Mouse (Mus musculus) embryonic facial prominence, embryonic 11.5 days (tissue): ENCODE data around the gene Tmem186. TPM values are rescaled to one million over a fixed set of nuclear protein-coding genes. Genes with fewer than 3 reads are reported as not detected.

ENCODE experiments used
- ATAC-seq: fragments of 200-750 bp; cut with Nextera tagmentation; replicated peaks from 2 replicates; pipeline ENCODE4 v1.8.0; 2017; ENCODE audit warnings: low read depth; ENCODE audit not compliant: insufficient number of reproducible peaks, low FRiP score, low TSS enrichment
- DNase-seq: peaks from one replicate; pipeline ENCODE4 v3.0.0-alpha.2; 2015; ENCODE audit warnings: low spot score
- H3K27ac ChIP-seq: fragments of 300-500 bp; sonication (generic); replicated peaks from 2 replicates; pipeline ENCODE4 v1.5.1; 2014; ENCODE audit warnings: mild to moderate bottlenecking, low read depth, low read length, control low read depth
- H3K27me3 ChIP-seq: fragments of 300-500 bp; sonication (generic); 2 replicates; pipeline ENCODE4 v1.6.1; 2014; ENCODE audit warnings: mild to moderate bottlenecking, low read length, moderate library complexity, mixed read lengths; ENCODE audit not compliant: control insufficient read depth, insufficient read depth
- H3K36me3 ChIP-seq: fragments of 300-500 bp; sonication (generic); replicated peaks from 2 replicates; pipeline ENCODE4 v1.6.1; 2014; ENCODE audit warnings: low read depth, mild to moderate bottlenecking, low read length, moderate library complexity, mixed read lengths; ENCODE audit not compliant: control insufficient read depth, insufficient read depth
- H3K4me1 ChIP-seq: fragments of 300-500 bp; sonication (generic); 2 replicates; pipeline ENCODE4 v1.6.1; 2014; ENCODE audit warnings: low read length, mixed read lengths; ENCODE audit not compliant: control insufficient read depth, insufficient read depth
- H3K4me2 ChIP-seq: fragments of 300-500 bp; sonication (generic); 2 replicates; pipeline ENCODE4 v1.6.1; 2014; ENCODE audit warnings: low read depth, mild to moderate bottlenecking, control low read depth, low read length, moderate library complexity
- H3K4me3 ChIP-seq: fragments of 300-500 bp; sonication (generic); 2 replicates; pipeline ENCODE4 v1.5.1; 2014; ENCODE audit warnings: low read depth, low read length, control low read depth
- H3K9ac ChIP-seq: fragments of 300-500 bp; sonication (generic); replicated peaks from 2 replicates; pipeline ENCODE4 v1.6.1; 2014; ENCODE audit warnings: mild to moderate bottlenecking, control low read depth, low read length
- H3K9me3 ChIP-seq: fragments of 300-500 bp; sonication (generic); replicated peaks from 2 replicates; pipeline ENCODE4 v1.6.1; 2016; ENCODE audit warnings: mild to moderate bottlenecking, low read length, inconsistent platforms, mixed read lengths; ENCODE audit not compliant: control insufficient read depth
- WGBS: fragments of 180-500 bp; shearing (Covaris S2); extraction: QIAGEN DNeasy Blood & Tissue Kit; methylation state at CpG from one replicate; pipeline ENCODE4 v1.1.7; 2014; 5-methylcytosine and 5-hydroxymethylcytosine counted together
- polyA plus RNA-seq: library from polyadenylated mRNA; unstranded; fragments of >200 nt; fragmentation: Nextera tagmentation; extraction: Ambion mirVana; gene quantifications from 2 replicates; pipeline ENCODE4 v1.2.1, GENCODE M21; 2014

Tmem186 gene
- polyA plus RNA-seq, 1 experiment from 2014 or later: 17.8 TPM

- H3K9me3 ChIP-seq: no peaks in the 10 kb centered on the region
Measured at GRCm38 (mm10) chr16:8665367-8665766, 27.9 kb upstream of the Tmem186 start.

GRCm38 (mm10) chr16:8663606-8664539 is 26.4 kb upstream of the Tmem186 start:
- H3K36me3 ChIP-seq: peaks cover 6% of the 10 kb centered on the region
- no peak for DNase-seq
- H3K4me1 ChIP-seq: no peaks in the 10 kb centered on the region
- no peaks in the 10 kb centered on the region for H3K9me3 ChIP-seq
- H3K9ac ChIP-seq: no peak overlapping the region
- H3K4me3 ChIP-seq: no peak overlapping the region
- 82% methylated on average over 24 of the region's 24 CpGs for WGBS
- no peak overlapping the region for H3K27ac ChIP-seq
- H3K27me3 ChIP-seq: no peaks in the 10 kb centered on the region
- H3K4me2 ChIP-seq: no peak overlapping the region
- no peak for ATAC-seq

More at GRCm38 (mm10) chr16:8665367-8665766, 27.9 kb upstream of the Tmem186 start:
- no peaks in the 10 kb centered on the region for H3K27me3 ChIP-seq
- H3K4me2 ChIP-seq: no peak overlapping the region
- DNase-seq (no peak), ATAC-seq (no peak)
- no peak overlapping the region for H3K9ac ChIP-seq
- WGBS: 75% methylated on average over 5 of the region's 5 CpGs
- H3K4me1 ChIP-seq: no peaks in the 10 kb centered on the region; the same call in 1 of the 2 replicates
- no peak overlapping the region for H3K4me3 ChIP-seq
- H3K36me3 ChIP-seq: peaks cover 4% of the 10 kb centered on the region
- H3K27ac ChIP-seq: no peak overlapping the region

GRCm38 (mm10) chr16:8663022-8663421 is 25.5 kb upstream of the Tmem186 start:
- WGBS: 76% methylated on average over 2 of the region's 2 CpGs
- Histone ChIP-seq H3K9me3 (no peaks in the 10 kb centered on the region), H3K36me3 (peaks cover 6% of the 10 kb centered on the region), H3K27ac (no peak overlapping the region), H3K4me3 (no peak overlapping the region), H3K4me2 (no peak overlapping the region), H3K27me3 (no peaks in the 10 kb centered on the region), H3K4me1 (no peaks in the 10 kb centered on the region), H3K9ac (no peak overlapping the region)
- no peak for ATAC-seq
- no peak for DNase-seq

DNA sequence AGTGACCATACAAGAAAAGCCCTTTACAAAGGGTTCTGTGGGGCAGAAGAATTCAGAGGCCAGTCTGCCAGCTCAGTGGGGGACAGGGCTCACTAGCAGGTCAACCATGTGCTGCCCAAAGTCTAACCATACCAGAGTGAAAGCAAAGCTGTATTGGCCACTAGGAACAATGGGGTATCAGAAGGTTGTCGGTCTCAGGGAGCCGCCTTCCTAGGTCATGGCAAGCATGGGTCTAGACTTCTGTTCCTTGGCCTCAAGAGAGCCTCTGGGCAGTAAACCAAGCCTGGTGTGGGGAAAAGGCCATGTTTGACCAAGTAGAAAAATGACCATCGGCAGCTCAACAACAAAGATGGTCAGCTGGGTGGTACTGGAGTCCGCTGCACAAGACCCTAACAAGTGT is 21.3 kb upstream of the Tmem186 start:
- ATAC-seq (no peak), DNase-seq (no peak)
- Histone ChIP-seq H3K4me2 (no peak overlapping the region), H3K9ac (no peak overlapping the region), H3K9me3 (no peaks in the 10 kb centered on the region), H3K4me1 (no peaks in the 10 kb centered on the region), H3K4me3 (no peak overlapping the region), H3K27ac (no peak overlapping the region), H3K27me3 (no peaks in the 10 kb centered on the region), H3K36me3 (peaks cover 6% of the 10 kb centered on the region)
- WGBS: 98% methylated on average over 4 of the region's 4 CpGs

DNA sequence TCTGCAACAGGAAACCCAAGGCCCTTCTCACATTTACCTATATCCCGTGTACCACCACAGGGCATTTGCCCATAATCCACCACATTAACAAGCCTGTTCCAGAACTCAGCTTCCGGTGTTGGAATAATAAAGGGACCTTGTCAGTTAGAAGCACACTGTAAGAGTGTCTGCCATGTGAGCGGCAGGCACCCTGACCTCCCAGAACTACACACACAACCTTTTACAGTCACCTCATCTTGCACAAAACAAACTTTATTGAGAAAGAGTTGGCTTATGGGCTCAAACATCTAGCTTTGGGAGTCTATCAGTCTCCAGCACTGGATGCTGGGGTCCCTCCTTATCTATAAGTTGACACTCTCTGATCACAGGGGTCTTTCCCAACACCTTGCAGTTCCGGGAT is 20.8 kb upstream of the Tmem186 start:
- no peak for ATAC-seq
- no peak for DNase-seq
- H3K4me3 ChIP-seq: no peak overlapping the region
- H3K36me3 ChIP-seq: peaks cover 6% of the 10 kb centered on the region
- no peaks in the 10 kb centered on the region for H3K4me1 ChIP-seq
- WGBS: 82% methylated on average over 4 of the region's 4 CpGs
- H3K27me3 ChIP-seq: no peaks in the 10 kb centered on the region
- H3K9ac ChIP-seq: no peak overlapping the region
- H3K4me2 ChIP-seq: no peak overlapping the region
- H3K27ac ChIP-seq: no peak overlapping the region
- no peaks in the 10 kb centered on the region for H3K9me3 ChIP-seq

DNA sequence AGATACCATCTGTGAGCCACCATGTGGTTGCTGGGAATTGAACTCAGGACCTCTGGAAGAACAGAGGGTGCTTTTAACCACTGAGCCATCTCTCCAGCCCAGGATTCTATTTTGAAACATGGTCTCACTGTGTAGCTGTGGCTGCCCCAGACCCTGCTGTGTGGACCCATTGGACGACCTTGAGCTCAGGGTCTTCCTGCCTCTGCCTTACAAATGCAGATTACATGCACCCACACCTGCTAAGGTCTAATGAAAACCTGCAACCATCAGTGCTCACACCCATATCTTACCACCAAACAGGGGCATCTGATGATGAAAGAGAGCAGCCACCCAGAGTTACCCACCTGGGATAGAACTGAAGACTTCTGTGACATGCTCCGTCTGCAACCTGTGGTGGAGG is 18.7 kb upstream of the Tmem186 start:
- no peaks in the 10 kb centered on the region for H3K4me1 ChIP-seq
- no peak overlapping the region for H3K27ac ChIP-seq
- 82% methylated on average over 2 of the region's 2 CpGs for WGBS
- DNase-seq: no peak
- H3K9me3 ChIP-seq: no peaks in the 10 kb centered on the region
- H3K4me2 ChIP-seq: no peak overlapping the region
- peaks cover 5% of the 10 kb centered on the region for H3K36me3 ChIP-seq
- no peak overlapping the region for H3K4me3 ChIP-seq
- ATAC-seq: no peak
- no peaks in the 10 kb centered on the region for H3K27me3 ChIP-seq
- H3K9ac ChIP-seq: no peak overlapping the region

- Histone ChIP-seq H3K9me3 (no peaks in the 10 kb centered on the region), H3K27me3 (no peaks in the 10 kb centered on the region), H3K36me3 (peaks cover 2% of the 10 kb centered on the region; the same call in 1 of the 2 replicates), H3K27ac (no peak overlapping the region), H3K9ac (no peak overlapping the region), H3K4me3 (no peak overlapping the region), H3K4me1 (no peaks in the 10 kb centered on the region), H3K4me2 (no peak overlapping the region)
- DNase-seq (no peak), ATAC-seq (no peak)
- 77% methylated on average over 9 of the region's 9 CpGs for WGBS
Measured at GRCm38 (mm10) chr16:8655599-8655998, 18.1 kb upstream of the Tmem186 start.

DNA sequence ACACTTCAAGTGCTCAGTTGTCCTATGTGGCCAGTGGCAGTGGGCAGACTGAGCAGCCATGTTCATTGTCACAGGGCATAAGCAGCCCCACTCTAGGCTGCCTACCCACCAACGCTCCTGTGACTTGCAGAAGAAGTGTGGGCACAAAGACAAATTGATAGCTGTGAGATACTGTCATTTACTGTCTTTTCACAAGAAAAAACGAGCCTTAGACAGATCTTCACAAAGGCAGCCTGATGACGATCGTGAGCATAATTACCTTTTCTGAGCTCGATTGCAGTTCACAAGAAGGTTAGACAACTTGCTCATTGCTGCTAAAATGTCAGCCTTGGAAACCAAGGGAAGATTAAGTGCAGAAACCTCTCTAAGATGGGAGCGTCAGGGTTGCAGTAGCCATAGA is 17.6 kb upstream of the Tmem186 start:
- H3K27ac ChIP-seq: no peak overlapping the region
- no peaks in the 10 kb centered on the region for H3K9me3 ChIP-seq
- no peak overlapping the region for H3K4me2 ChIP-seq
- no peak for DNase-seq
- ATAC-seq: no peak
- no peak overlapping the region for H3K4me3 ChIP-seq
- peaks cover under 1% of the 10 kb centered on the region; the same call in 1 of the 2 replicates for H3K36me3 ChIP-seq
- H3K4me1 ChIP-seq: no peaks in the 10 kb centered on the region
- no peak overlapping the region for H3K9ac ChIP-seq
- H3K27me3 ChIP-seq: no peaks in the 10 kb centered on the region
- 87% methylated on average over 6 of the region's 6 CpGs for WGBS
